ENCODE assay signal across 11 mouse cellular contexts in genomic region chr6:72650338-72650851, GRCm38 (mm10). TPM values are rescaled to one million over a fixed set of nuclear protein-coding genes. Genes with fewer than 3 reads are reported as not detected.
DNase-seq lines count a peak whose midpoint lies in the region; ATAC-seq and TF ChIP-seq lines count a peak whose summit lies in the region.
"Had no signal": no experiment of that assay in that cellular context is flagged by ENCODE, and none has a peak within 500 bp of the region (broad histone marks: within the 10 kb centered on the region; RNA-seq: fewer than 3 reads in every experiment).

No protein-coding gene starts in this region.

- no peak for DNase-seq in liver, postnatal 0 days
- no peak for DNase-seq in liver, embryonic 11.5 days (ENCODE audit: low spot score)
- peak; percentile 62 for DNase-seq in layer of hippocampus, adult 11-12 months (ENCODE audit: low spot score)
- peak; percentile 73 for DNase-seq in lung, embryonic 14.5 days
- no peak for DNase-seq in adrenal gland, adult (ENCODE audit: inconsistent age in 2 of 2, low spot score in 1 of 2)
- DNase-seq in c-Kit-positive CD71-positive TER-119-positive erythroid progenitor cells, embryonic 14.5 days (ENCODE audit: low spot score) = no peak
- DNase-seq: adrenal gland, adult 2 months; heart, postnatal 36 days had no signal

- no peak overlapping the region for H3K4me3 ChIP-seq in liver, postnatal 0 days (ENCODE audit: low read depth, low read length)
- no peak overlapping the region for H3K4me3 ChIP-seq in liver, embryonic 11.5 days (ENCODE audit: low read depth, low read length)
- no peak overlapping the region for H3K4me3 ChIP-seq in lung, embryonic 14.5 days (ENCODE audit: low read depth, low read length)
- H3K4me3 ChIP-seq in stomach, embryonic 15.5 days (replicated peaks) = no peak overlapping the region
- no peak overlapping the region for H3K4me3 ChIP-seq in forebrain, embryonic 12.5 days (replicated peaks)
- H3K4me3 ChIP-seq: forebrain, embryonic 15.5 days had no signal

- H3K9ac ChIP-seq in liver, postnatal 0 days (replicated peaks) = no peak overlapping the region
- no peak overlapping the region for H3K9ac ChIP-seq in liver, embryonic 11.5 days (ENCODE audit: low read depth, low read length)
- no peak overlapping the region for H3K9ac ChIP-seq in lung, embryonic 14.5 days
- no peak overlapping the region for H3K9ac ChIP-seq in stomach, embryonic 15.5 days
- no peak overlapping the region for H3K9ac ChIP-seq in forebrain, embryonic 12.5 days
- H3K9ac ChIP-seq: forebrain, embryonic 15.5 days had no signal

- no peaks in the 10 kb centered on the region for H3K27me3 ChIP-seq in liver, postnatal 0 days (ENCODE audit: insufficient read depth, low read length)
- no peaks in the 10 kb centered on the region for H3K27me3 ChIP-seq in liver, embryonic 11.5 days (replicated peaks; ENCODE audit: control insufficient read depth, insufficient read depth, low read length)
- H3K27me3 ChIP-seq in lung, embryonic 14.5 days (ENCODE audit: insufficient read depth, low read length) = no peaks in the 10 kb centered on the region
- H3K27me3 ChIP-seq in stomach, embryonic 15.5 days (replicated peaks) = no peaks in the 10 kb centered on the region
- no peaks in the 10 kb centered on the region for H3K27me3 ChIP-seq in forebrain, embryonic 12.5 days
- H3K27me3 ChIP-seq: forebrain, embryonic 15.5 days had no signal

- no peaks in the 10 kb centered on the region for H3K36me3 ChIP-seq in liver, postnatal 0 days (replicated peaks; ENCODE audit: insufficient read depth, low read length)
- H3K36me3 ChIP-seq in liver, embryonic 11.5 days (ENCODE audit: control insufficient read depth, insufficient read depth, low read length) = no peaks in the 10 kb centered on the region
- peaks cover 5% of the 10 kb centered on the region; the same call in 1 of the 2 replicates for H3K36me3 ChIP-seq in lung, embryonic 14.5 days (ENCODE audit: insufficient read depth)
- H3K36me3 ChIP-seq in stomach, embryonic 15.5 days = peaks cover 5% of the 10 kb centered on the region; the same call in 1 of the 2 replicates
- H3K36me3 ChIP-seq in forebrain, embryonic 12.5 days (replicated peaks) = 0 out of 2 replicates have a peak, but pooled peaks cover 2% of the 10 kb centered on the region
- H3K36me3 ChIP-seq: forebrain, embryonic 15.5 days had no signal

- no peaks in the 10 kb centered on the region for H3K9me3 ChIP-seq in liver, postnatal 0 days (ENCODE audit: low read length)
- no peaks in the 10 kb centered on the region for H3K9me3 ChIP-seq in liver, embryonic 11.5 days (ENCODE audit: control insufficient read depth, low read length)
- no peaks in the 10 kb centered on the region for H3K9me3 ChIP-seq in lung, embryonic 14.5 days (ENCODE audit: low read depth, low read length)
- no peaks in the 10 kb centered on the region for H3K9me3 ChIP-seq in stomach, embryonic 15.5 days
- no peaks in the 10 kb centered on the region for H3K9me3 ChIP-seq in forebrain, embryonic 12.5 days
- H3K9me3 ChIP-seq: forebrain, embryonic 15.5 days had no signal

- WGBS in liver, postnatal 0 days (ENCODE audit: insufficient replicate concordance) = 66% methylated on average over 10 of the region's 10 CpGs
- 75% methylated on average over 10 of the region's 10 CpGs for WGBS in liver, embryonic 11.5 days
- WGBS in lung, embryonic 14.5 days = 46% methylated on average over 10 of the region's 10 CpGs
- whole genome bisulfite sequencing in stomach, embryonic 15.5 days = 27% methylated on average over 10 of the region's 10 CpGs
- 87% methylated on average over 10 of the region's 10 CpGs for WGBS in forebrain, embryonic 12.5 days

- TF ChIP-seq EP300 in liver, postnatal 0 days (IDR thresholded peaks at IDR 0.05; ENCODE audit: low read depth) = no peak

- peaks cover 10% of the 10 kb centered on the region for H3K4me1 ChIP-seq in liver, postnatal 0 days (ENCODE audit: insufficient read depth)
- peaks cover 3% of the 10 kb centered on the region; the same call in 1 of the 2 replicates for H3K4me1 ChIP-seq in liver, embryonic 11.5 days (replicated peaks; ENCODE audit: control insufficient read depth, insufficient read depth, low read length)
- H3K4me1 ChIP-seq in lung, embryonic 14.5 days (ENCODE audit: insufficient read depth) = peaks cover 19% of the 10 kb centered on the region
- H3K4me1 ChIP-seq in stomach, embryonic 15.5 days = peaks cover 49% of the 10 kb centered on the region
- H3K4me1 ChIP-seq in forebrain, embryonic 12.5 days = peaks cover 25% of the 10 kb centered on the region

- peak; percentile 67 for ATAC-seq in liver, postnatal 0 days
- ATAC-seq in liver, embryonic 11.5 days (replicated peaks; ENCODE audit: low FRiP score) = no peak
- ATAC-seq in lung, embryonic 14.5 days (ENCODE audit: insufficient read depth) = peak; percentile 18; the same call in 1 of the 2 replicates
- peak; percentile 81 for ATAC-seq in stomach, embryonic 15.5 days (ENCODE audit: insufficient read depth, low FRiP score, low read depth)
- ATAC-seq in forebrain, embryonic 12.5 days (ENCODE audit: low FRiP score) = no peak
- ATAC-seq: forebrain, embryonic 15.5 days had no signal

- H3K27ac ChIP-seq in liver, postnatal 0 days (ENCODE audit: low read depth) = no peak overlapping the region
- no peak overlapping the region for H3K27ac ChIP-seq in liver, embryonic 11.5 days (ENCODE audit: low read depth, low read length)
- peak overlapping the region; percentile 32; the same call in 1 of the 2 replicates for H3K27ac ChIP-seq in lung, embryonic 14.5 days (ENCODE audit: low read depth)
- H3K27ac ChIP-seq in stomach, embryonic 15.5 days = peak overlapping the region; percentile 81
- no peak overlapping the region for H3K27ac ChIP-seq in forebrain, embryonic 12.5 days
- H3K27ac ChIP-seq: forebrain, embryonic 15.5 days had no signal

- H3K4me2 ChIP-seq in liver, postnatal 0 days (ENCODE audit: low read depth, low read length) = no peak overlapping the region
- no peak overlapping the region for H3K4me2 ChIP-seq in liver, embryonic 11.5 days
- no peak overlapping the region for H3K4me2 ChIP-seq in lung, embryonic 14.5 days
- no peak overlapping the region for H3K4me2 ChIP-seq in stomach, embryonic 15.5 days
- H3K4me2 ChIP-seq in forebrain, embryonic 12.5 days = no peak overlapping the region
- H3K4me2 ChIP-seq: forebrain, embryonic 15.5 days had no signal

- TF ChIP-seq CTCF in liver, postnatal 0 days (IDR thresholded peaks at IDR 0.05; ENCODE audit: low read depth) = no peak
- TF ChIP-seq CTCF in lung, embryonic 14.5 days (IDR thresholded peaks at IDR 0.05; ENCODE audit: low read depth) = peak; percentile 28; the same call in 1 of the 2 replicates

RNA-seq across cellular contexts. Expression of gene Tgoln1, which starts 33.6 kb away (rescaled TPM):
- polyA plus RNA-seq in liver, postnatal 0 days (2015; fragmentation: Nextera tagmentation; extraction: Ambion mirVana) = 21.5 and 23.2 TPM in 2 replicates
- polyA plus RNA-seq in liver, embryonic 11.5 days (2014; fragmentation: Nextera tagmentation; extraction: Ambion mirVana) = 28.4 and 30.3 TPM in 2 replicates
- 40.4 and 43.2 TPM in 2 replicates for polyA plus RNA-seq in lung, embryonic 14.5 days (2014; fragmentation: Nextera tagmentation; extraction: Ambion mirVana)
- polyA plus RNA-seq in stomach, embryonic 15.5 days (2015; fragmentation: Nextera tagmentation; extraction: Ambion mirVana) = 34.0 and 38.4 TPM in 2 replicates
- 31.0 and 32.1 TPM in 2 replicates for polyA plus RNA-seq in forebrain, embryonic 12.5 days (2016; fragmentation: Nextera tagmentation; extraction: Ambion mirVana)

RNA-seq across cellular contexts. Expression of gene Retsat, which starts 52.1 kb away (rescaled TPM):
- 90.4 and 109 TPM in 2 replicates for polyA plus RNA-seq in liver, postnatal 0 days (2015; fragmentation: Nextera tagmentation; extraction: Ambion mirVana)
- polyA plus RNA-seq in liver, embryonic 11.5 days (2014; fragmentation: Nextera tagmentation; extraction: Ambion mirVana) = 26.0 and 28.4 TPM in 2 replicates
- polyA plus RNA-seq in lung, embryonic 14.5 days (2014; fragmentation: Nextera tagmentation; extraction: Ambion mirVana) = 17.2 and 18.4 TPM in 2 replicates
- 21.5 and 22.3 TPM in 2 replicates for polyA plus RNA-seq in stomach, embryonic 15.5 days (2015; fragmentation: Nextera tagmentation; extraction: Ambion mirVana)
- polyA plus RNA-seq in forebrain, embryonic 12.5 days (2016; fragmentation: Nextera tagmentation; extraction: Ambion mirVana) = 4.6 and 5.3 TPM in 2 replicates

RNA-seq across cellular contexts. Expression of gene Elmod3, which starts 52.2 kb away (rescaled TPM):
- polyA plus RNA-seq in liver, postnatal 0 days (2015; fragmentation: Nextera tagmentation; extraction: Ambion mirVana) = 4.0 and 5.2 TPM in 2 replicates
- polyA plus RNA-seq in liver, embryonic 11.5 days (2014; fragmentation: Nextera tagmentation; extraction: Ambion mirVana) = 12.3 and 13.4 TPM in 2 replicates
- 15.9 and 16.2 TPM in 2 replicates for polyA plus RNA-seq in lung, embryonic 14.5 days (2014; fragmentation: Nextera tagmentation; extraction: Ambion mirVana)
- 13.7 and 15.9 TPM in 2 replicates for polyA plus RNA-seq in stomach, embryonic 15.5 days (2015; fragmentation: Nextera tagmentation; extraction: Ambion mirVana)
- polyA plus RNA-seq in forebrain, embryonic 12.5 days (2016; fragmentation: Nextera tagmentation; extraction: Ambion mirVana) = 16.0 and 16.2 TPM in 2 replicates

Comparison
In these comparisons a context has a peak if more than half of its experiments do, and no peak if none do; other contexts are left out.
1. ATAC-seq: peak in liver, postnatal 0 days (single experiment), lung, embryonic 14.5 days (single experiment) and stomach, embryonic 15.5 days (single experiment); none in liver, embryonic 11.5 days (single experiment) and forebrain, embryonic 12.5 days (single experiment).
2. DNase-seq: peak in layer of hippocampus, adult 11-12 months (single experiment) and lung, embryonic 14.5 days (single experiment); none in liver, postnatal 0 days (single experiment), liver, embryonic 11.5 days (single experiment), adrenal gland, adult (0 of 2) and c-Kit-positive CD71-positive TER-119-positive erythroid progenitor cells, embryonic 14.5 days (single experiment).
3. H3K27ac ChIP-seq: peak in lung, embryonic 14.5 days (single experiment) and stomach, embryonic 15.5 days (single experiment); none in liver, postnatal 0 days (single experiment), liver, embryonic 11.5 days (single experiment) and forebrain, embryonic 12.5 days (single experiment).